Mouse (Mus musculus) C2C12 (cell line): ENCODE measurements around the gene Chst10.

ENCODE experiments used
- CTCF ChIP-seq: IDR thresholded peaks from one replicate; pipeline ENCODE4 v1.5.1; 2011; ENCODE audit not compliant: control insufficient read depth, insufficient read depth, insufficient read length
- MAX ChIP-seq: IDR thresholded peaks from one replicate; pipeline ENCODE4 v1.6.1; 2011; ENCODE audit warnings: mild to moderate bottlenecking, control low read depth
- MYOD1 ChIP-seq: IDR thresholded peaks from one replicate; pipeline ENCODE4 v1.6.1; 2011; ENCODE audit warnings: low read depth; ENCODE audit not compliant: control insufficient read depth, insufficient read length
- MYOG ChIP-seq: IDR thresholded peaks from one replicate; pipeline ENCODE4 v1.6.1; 2011; ENCODE audit not compliant: control insufficient read depth, insufficient read length; ENCODE audit errors: extremely low read depth

DNA sequence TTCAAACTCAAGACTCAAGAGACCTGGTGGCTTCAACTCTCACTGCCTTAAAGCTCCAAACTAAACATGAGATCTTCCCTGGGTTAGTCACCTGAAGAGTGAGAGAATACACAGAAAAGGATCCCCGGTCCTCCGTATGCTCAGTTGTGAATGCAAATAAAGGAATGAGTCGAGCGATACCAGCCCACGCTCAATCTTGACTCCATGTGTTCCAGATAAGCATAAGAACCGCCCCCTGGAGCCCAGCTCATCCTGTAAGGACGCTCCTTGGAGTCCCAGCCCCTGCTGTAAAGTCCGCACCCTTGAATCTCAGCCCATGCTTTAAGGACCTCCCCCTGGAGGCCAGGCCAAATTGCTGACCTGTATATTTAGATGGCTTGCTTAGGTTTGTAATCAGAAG is 32.8 kb upstream of the Chst10 start:
- TF ChIP-seq CTCF (no peak), MYOG (no peak), MAX (no peak), MYOD1 (no peak)
